Mouse (Mus musculus) cortical plate, adult 2 months (tissue): ENCODE data around the gene 4931428L18Rik.

Source experiments
- CTCF ChIP-seq: fragments of 200-500 bp; IDR thresholded peaks from 2 replicates; pipeline ENCODE4 v1.5.1; 2011; ENCODE audit warnings: mild to moderate bottlenecking, control low read depth, low read length; ENCODE audit not compliant: insufficient read depth; ENCODE audit errors: extremely low read depth
- POLR2A ChIP-seq: fragments of 200-500 bp; IDR thresholded peaks from 2 replicates; pipeline ENCODE4 v1.6.1; 2011; ENCODE audit warnings: mild to moderate bottlenecking, low read length, control low read depth; ENCODE audit not compliant: insufficient read depth; ENCODE audit errors: extremely low read depth

DNA sequence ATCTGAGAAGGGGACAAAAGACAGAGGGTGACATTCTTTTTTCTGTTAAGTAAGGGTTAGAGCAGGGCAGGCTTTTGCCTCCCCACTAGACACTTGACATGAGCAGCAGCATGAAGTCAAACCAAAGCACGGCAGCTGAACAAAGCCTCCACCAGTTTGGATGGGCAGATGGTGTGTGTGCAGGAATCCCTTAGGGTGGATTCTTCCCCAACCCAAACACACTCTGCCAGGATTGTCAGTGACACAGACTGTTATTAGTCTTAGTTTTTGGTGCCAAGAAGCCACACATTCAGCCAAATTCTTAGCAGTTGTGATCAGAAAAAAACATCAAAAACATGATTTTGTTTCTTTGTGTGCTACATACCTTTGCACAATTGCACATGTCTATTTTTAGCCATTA, 44.2 kb downstream of the 4931428L18Rik start:
- TF ChIP-seq CTCF, result no peak
- TF ChIP-seq POLR2A, result no peak
